Mouse (Mus musculus): ENCODE results near the gene Cacna1g.

Gene Cacna1g

GRCm38 (mm10) chr11:94473707-94474543 lies at the start of gene Cacna1g:
Cacna1g (minus strand) TSS chr11:94474198.
- peak; percentile 90 to 95 for DNase-seq

- DNase-seq: peak; percentile 64 to 78
These were observed 47.3 kb upstream of the Cacna1g start, which contains the start of gene Mycbpap for GRCm38 (mm10) chr11:94521219-94521843. Mycbpap (minus strand) TSS chr11:94521742.

DNA sequence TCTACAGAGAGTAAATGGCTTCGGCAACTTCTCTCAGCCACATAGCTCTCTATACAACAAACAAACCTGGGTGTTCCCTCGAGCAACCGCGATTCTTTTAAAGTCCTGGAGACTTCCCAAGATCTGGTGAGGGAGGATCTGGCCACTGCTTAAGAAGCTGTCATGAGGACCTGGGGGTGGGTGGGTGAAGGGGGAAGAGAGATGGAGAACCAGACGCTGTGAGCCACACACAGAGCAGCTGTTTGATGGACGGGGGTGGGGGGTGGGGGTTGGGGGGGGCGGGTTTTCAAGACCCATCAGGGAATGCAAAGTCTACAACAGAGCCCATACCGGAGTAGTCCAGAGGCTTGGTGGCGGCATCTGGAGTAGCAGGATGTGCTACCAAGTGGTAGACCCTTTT lies 39.5 kb upstream of the Cacna1g start:
- DNase-seq: no peak

DNA sequence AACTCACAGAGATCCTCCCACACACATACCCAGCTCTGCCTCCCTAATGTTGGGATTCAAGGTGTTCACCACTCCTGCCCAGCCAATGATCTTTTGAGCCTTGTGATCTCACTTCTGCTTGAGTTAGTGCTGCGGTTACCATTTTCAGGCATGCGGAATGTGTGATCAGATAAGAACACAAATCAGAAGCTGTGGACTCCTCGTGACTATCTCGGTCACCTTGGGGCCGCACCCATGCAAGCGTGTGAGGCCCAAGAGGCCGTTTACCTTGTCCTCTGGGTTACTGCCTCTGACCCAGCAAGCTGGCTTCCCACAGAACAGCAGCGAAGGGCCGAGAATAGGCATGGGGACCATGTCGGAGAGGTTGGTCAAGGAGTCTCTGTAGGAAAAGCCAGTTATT lies 35.0 kb upstream of the Cacna1g start:
- DNase-seq: peak in 1 of 2 experiments; percentile 72

GRCm38 (mm10) chr11:94501482-94501881 lies 27.5 kb upstream of the Cacna1g start:
- DNase-seq: no peak

- DNase-seq: no peak
These were observed 26.4 kb upstream of the Cacna1g start for GRCm38 (mm10) chr11:94500362-94500761.

- peak; percentile 65 to 85 for DNase-seq
These were observed 25.7 kb upstream of the Cacna1g start, which contains the start of gene Epn3 for GRCm38 (mm10) chr11:94499661-94500152. Epn3 (minus strand) TSS chr11:94499974.

- DNase-seq: no peak
These were observed 25.0 kb upstream of the Cacna1g start for GRCm38 (mm10) chr11:94499035-94499434.

GRCm38 (mm10) chr11:94498093-94498996 lies 24.3 kb upstream of the Cacna1g start:
- peak; percentile 71 to 92 for DNase-seq

GRCm38 (mm10) chr11:94495415-94495814 lies 21.4 kb upstream of the Cacna1g start:
- peak in 1 of 2 experiments; percentile 72 for DNase-seq

DNA sequence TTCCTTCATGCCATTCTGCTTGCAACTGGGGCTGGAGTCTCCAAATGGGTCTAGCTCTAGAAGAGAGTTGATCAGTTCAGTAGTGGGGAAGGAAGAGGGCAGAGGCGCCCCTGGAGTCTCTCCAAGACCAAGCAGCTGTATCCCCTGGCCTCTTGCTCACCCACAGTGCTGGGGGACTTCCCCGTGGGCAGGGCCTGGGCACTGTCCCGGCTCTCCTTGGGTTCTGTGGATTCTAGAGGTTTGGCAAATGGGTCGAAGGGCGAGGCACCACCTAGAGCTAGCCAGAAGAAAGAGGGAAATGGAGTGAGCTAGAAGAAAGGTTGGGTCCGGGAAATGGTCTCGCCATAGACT lies 17.7 kb upstream of the Cacna1g start:
- no peak for DNase-seq

- peak; percentile 52 to 78 for DNase-seq
These were observed 17.2 kb upstream of the Cacna1g start for GRCm38 (mm10) chr11:94491035-94491748.

DNA sequence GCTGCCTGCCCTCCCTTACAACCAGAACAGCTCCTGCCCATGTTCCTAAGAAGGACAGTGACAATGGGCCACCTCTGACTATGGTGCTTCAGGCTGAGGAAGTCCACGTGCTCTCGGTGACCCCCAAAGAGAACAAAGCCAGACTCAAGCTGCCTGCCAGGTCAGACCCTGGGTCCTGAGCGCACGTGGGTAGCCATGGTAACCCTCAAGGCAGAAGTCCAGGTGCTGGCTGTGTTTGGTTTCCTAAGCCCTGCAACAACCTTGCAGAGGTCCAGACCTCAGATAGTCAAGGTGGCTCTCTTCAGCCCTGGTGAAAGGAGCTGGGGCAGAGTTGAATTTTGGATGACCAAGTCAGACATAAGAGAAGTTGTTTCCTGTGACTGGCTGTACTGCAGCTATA lies 15.7 kb upstream of the Cacna1g start:
- DNase-seq: peak in 1 of 2 experiments; percentile 58

DNA sequence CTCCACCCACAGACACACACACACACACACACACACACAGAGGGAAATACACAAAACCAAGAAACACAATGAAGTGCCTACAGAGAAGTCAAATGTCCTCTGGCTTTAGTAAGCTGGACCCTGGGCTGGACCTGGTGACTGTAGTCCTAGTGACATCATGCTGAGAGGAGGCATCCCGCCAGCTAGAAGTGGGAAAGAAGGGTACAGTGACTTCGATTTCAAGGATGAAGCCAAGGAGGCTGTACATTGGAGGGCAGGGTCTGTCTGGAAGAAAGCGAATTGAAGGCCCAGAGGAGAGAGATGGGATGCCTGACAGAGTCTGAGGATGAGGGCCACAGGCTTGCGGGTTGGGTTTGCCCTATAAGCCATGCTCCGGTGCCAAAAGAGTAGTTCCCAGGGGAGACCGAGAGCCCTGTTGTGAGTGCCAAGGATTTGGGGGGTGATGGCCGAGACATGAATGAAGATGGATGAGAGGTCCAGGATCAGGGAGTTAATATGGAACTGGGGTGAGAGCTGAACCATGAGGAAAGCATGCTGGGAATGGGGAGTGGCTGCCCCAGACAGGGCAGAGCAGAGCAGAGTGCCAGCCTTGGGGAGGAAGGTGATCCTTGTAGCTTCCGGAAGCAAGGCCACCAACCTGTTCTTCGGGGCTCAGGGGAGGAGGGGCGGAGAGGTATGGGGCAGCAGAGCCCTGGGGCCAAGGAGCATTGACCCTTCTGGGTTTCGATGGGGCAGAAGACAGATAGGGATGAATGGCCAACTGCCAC lies 15.0 kb upstream of the Cacna1g start:
- no peak for DNase-seq

- peak; percentile 85 to 89 for DNase-seq
These were observed 12.0 kb upstream of the Cacna1g start, which contains the start of gene Spata20 for GRCm38 (mm10) chr11:94486001-94486400. Spata20 (minus strand) TSS chr11:94486179.

- no peak for DNase-seq
These were observed 11.2 kb upstream of the Cacna1g start for GRCm38 (mm10) chr11:94485223-94485622.

- no peak for DNase-seq
These were observed 10.6 kb upstream of the Cacna1g start for GRCm38 (mm10) chr11:94484636-94485035.

DNA sequence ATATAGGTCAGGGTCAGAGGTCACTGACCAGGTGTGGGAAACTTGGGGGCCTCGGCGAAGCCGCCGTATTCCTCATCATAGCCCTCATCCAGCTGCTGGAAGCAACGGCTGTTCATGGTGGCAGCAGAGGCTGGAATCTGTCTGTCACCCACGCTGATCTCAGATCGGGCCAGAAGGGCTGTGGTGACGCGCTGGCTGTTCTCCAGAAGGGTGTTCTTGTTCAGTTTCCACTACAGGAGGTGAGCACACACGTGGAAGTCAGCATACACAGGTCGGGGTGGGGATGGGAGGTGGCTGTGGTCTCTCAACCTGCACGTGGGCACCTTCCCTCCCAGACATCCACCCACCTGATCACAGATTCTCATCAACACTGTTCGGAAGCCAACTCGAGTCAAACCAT lies 9.9 kb upstream of the Cacna1g start:
- DNase-seq: no peak

GRCm38 (mm10) chr11:94483436-94483835 lies 9.4 kb upstream of the Cacna1g start:
- DNase-seq: peak in 1 of 2 experiments; percentile 68

- no peak for DNase-seq
These were observed 8.7 kb upstream of the Cacna1g start for GRCm38 (mm10) chr11:94482738-94483137.

DNA sequence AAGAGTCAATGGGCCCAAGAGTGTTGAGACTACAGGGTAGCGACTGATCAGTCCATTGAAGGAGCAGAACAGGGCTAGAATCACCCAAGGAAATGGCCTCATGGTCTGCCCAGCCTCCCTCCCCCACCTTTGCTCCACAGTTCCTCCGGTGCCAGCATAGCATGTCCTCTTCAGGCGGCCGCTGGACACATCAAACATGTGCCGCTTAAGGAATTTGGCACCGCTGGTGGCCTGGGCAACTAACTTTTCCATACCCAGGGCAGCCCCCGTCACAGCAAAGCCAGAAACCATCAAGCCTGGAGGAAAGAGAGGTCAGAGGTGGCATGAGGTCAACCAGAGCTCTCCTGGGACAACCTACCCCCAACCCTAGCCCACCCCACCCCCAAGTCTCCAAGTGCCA lies 8.0 kb upstream of the Cacna1g start:
- no peak for DNase-seq
